Mouse (Mus musculus) olfactory bulb, adult 2 months (tissue): ENCODE measurements around the gene Cdkl1.

Experiments
- CTCF ChIP-seq: fragments of 200-500 bp; IDR thresholded peaks from 2 replicates; pipeline ENCODE4 v1.5.1; 2012; ENCODE audit warnings: low read depth, mild to moderate bottlenecking, low read length, moderate library complexity; ENCODE audit not compliant: insufficient read depth
- POLR2A ChIP-seq: fragments of 200-500 bp; IDR thresholded peaks from 2 replicates; pipeline ENCODE4 v1.6.1; 2012; ENCODE audit warnings: mild to moderate bottlenecking, low read depth, low read length, moderate library complexity; ENCODE audit not compliant: insufficient read depth

DNA sequence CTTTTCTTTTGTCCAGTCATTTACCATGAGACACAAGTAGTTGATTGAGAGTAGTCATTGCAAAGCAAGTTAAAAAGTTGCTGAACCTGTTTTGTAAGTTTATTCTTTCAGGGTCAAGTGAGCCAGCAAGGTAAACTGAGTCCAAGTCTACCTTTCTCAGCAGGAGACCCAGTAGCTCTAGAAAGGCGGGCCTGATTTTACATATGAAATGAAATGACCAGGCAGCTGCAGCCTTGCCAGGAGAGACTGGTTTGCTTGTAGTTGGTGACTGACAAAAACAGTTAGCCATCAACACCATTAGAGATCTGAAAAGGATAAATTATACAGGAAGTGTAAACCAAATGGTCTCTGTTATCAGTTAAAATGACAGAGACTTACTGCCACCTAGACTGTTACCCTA is 60.8 kb downstream of the Cdkl1 start:
- TF ChIP-seq CTCF (no peak), POLR2A (no peak)
